Mouse (Mus musculus): Measurements from ENCODE around the gene Bbs9. TPM values are rescaled to one million over a fixed set of nuclear protein-coding genes. Genes with fewer than 3 reads are reported as not detected.

The Bbs9 gene
- total RNA-seq, 1 experiment: 10.3 TPM

GRCm38 (mm10) chr9:22627912-22628311 lies 152.4 kb downstream of the Bbs9 start:
- Histone ChIP-seq H3K27ac (ENCODE audit: insufficient read depth, low read depth, low read length, poor library complexity, severe bottlenecking) (no peak overlapping the region), H3K9me3 (ENCODE audit: control insufficient read depth, insufficient read depth, low read depth, low read length) (no peaks in the 10 kb centered on the region), H3K9ac (ENCODE audit: insufficient read depth, low read depth, low read length, poor library complexity, severe bottlenecking) (no peak overlapping the region), H3K4me3 (ENCODE audit: insufficient read depth in 1 of 2, low read depth in 1 of 2, low read length in 2 of 2, poor library complexity in 1 of 2, severe bottlenecking in 1 of 2) (no peak overlapping the region), H3K4me1 (ENCODE audit: control insufficient read depth in 2 of 2, insufficient read depth in 2 of 2, low read length in 2 of 2, poor library complexity in 1 of 2) (no peaks in the 10 kb centered on the region), H3K36me3 (ENCODE audit: control insufficient read depth, insufficient read depth, low read length, poor library complexity, severe bottlenecking) (no peaks in the 10 kb centered on the region)
- in situ Hi-C loops (cut with MboI; ENCODE audit: low sequenced_read_pairs in 2 of 2, unreplicated experiment in 2 of 2): no loop called here
- TF ChIP-seq ZC3H11A (IDR thresholded peaks at IDR 0.05; ENCODE audit: borderline replicate concordance, low read depth, low read length): no peak
- no peak for TF ChIP-seq CHD2 (IDR thresholded peaks at IDR 0.05; ENCODE audit: low read depth, low read length)
- TF ChIP-seq HCFC1 (IDR thresholded peaks at IDR 0.05; ENCODE audit: borderline replicate concordance, insufficient read depth, low read length): no peak
- no peak for DNase-seq (ENCODE audit: low read depth, low spot score)

GRCm38 (mm10) chr9:22632800-22633485 lies 157.4 kb downstream of the Bbs9 start:
- Histone ChIP-seq H3K9me3 (ENCODE audit: control insufficient read depth, insufficient read depth, low read depth, low read length) (no peaks in the 10 kb centered on the region), H3K9ac (ENCODE audit: insufficient read depth, low read depth, low read length, poor library complexity, severe bottlenecking) (no peak overlapping the region), H3K4me1 (ENCODE audit: control insufficient read depth in 2 of 2, insufficient read depth in 2 of 2, low read length in 2 of 2, poor library complexity in 1 of 2) (no peaks in the 10 kb centered on the region), H3K36me3 (ENCODE audit: control insufficient read depth, insufficient read depth, low read length, poor library complexity, severe bottlenecking) (no peaks in the 10 kb centered on the region), H3K27ac (ENCODE audit: insufficient read depth, low read depth, low read length, poor library complexity, severe bottlenecking) (no peak overlapping the region), H3K4me3 (ENCODE audit: insufficient read depth in 1 of 2, low read depth in 1 of 2, low read length in 2 of 2, poor library complexity in 1 of 2, severe bottlenecking in 1 of 2) (no peak overlapping the region)
- TF ChIP-seq MAFK (IDR thresholded peaks at IDR 0.05; ENCODE audit: insufficient read depth, low read depth, low read length) (no peak), CHD2 (IDR thresholded peaks at IDR 0.05; ENCODE audit: low read depth, low read length) (no peak), HCFC1 (IDR thresholded peaks at IDR 0.05; ENCODE audit: borderline replicate concordance, insufficient read depth, low read length) (no peak), ZNF384 (IDR thresholded peaks at IDR 0.05; ENCODE audit: low read depth, low read length) (no peak), ZC3H11A (IDR thresholded peaks at IDR 0.05; ENCODE audit: borderline replicate concordance, low read depth, low read length) (no peak)
- no peak for DNase-seq (ENCODE audit: low read depth, low spot score)
- in situ Hi-C loops (cut with MboI; ENCODE audit: low sequenced_read_pairs in 2 of 2, unreplicated experiment in 2 of 2): no loop called here

GRCm38 (mm10) chr9:22638502-22638901 lies 163.0 kb downstream of the Bbs9 start:
- Histone ChIP-seq H3K9me3 (ENCODE audit: control insufficient read depth, insufficient read depth, low read depth, low read length) (no peaks in the 10 kb centered on the region), H3K4me3 (ENCODE audit: insufficient read depth in 1 of 2, low read depth in 1 of 2, low read length in 2 of 2, poor library complexity in 1 of 2, severe bottlenecking in 1 of 2) (no peak overlapping the region), H3K9ac (ENCODE audit: insufficient read depth, low read depth, low read length, poor library complexity, severe bottlenecking) (no peak overlapping the region), H3K4me1 (ENCODE audit: control insufficient read depth in 2 of 2, insufficient read depth in 2 of 2, low read length in 2 of 2, poor library complexity in 1 of 2) (no peaks in the 10 kb centered on the region), H3K36me3 (ENCODE audit: control insufficient read depth, insufficient read depth, low read length, poor library complexity, severe bottlenecking) (no peaks in the 10 kb centered on the region), H3K27ac (ENCODE audit: insufficient read depth, low read depth, low read length, poor library complexity, severe bottlenecking) (no peak overlapping the region)
- TF ChIP-seq MAFK (IDR thresholded peaks at IDR 0.05; ENCODE audit: insufficient read depth, low read depth, low read length) (no peak), HCFC1 (IDR thresholded peaks at IDR 0.05; ENCODE audit: borderline replicate concordance, insufficient read depth, low read length) (no peak), ZC3H11A (IDR thresholded peaks at IDR 0.05; ENCODE audit: borderline replicate concordance, low read depth, low read length) (no peak), CHD2 (IDR thresholded peaks at IDR 0.05; ENCODE audit: low read depth, low read length) (no peak), ZNF384 (IDR thresholded peaks at IDR 0.05; ENCODE audit: low read depth, low read length) (no peak)
- in situ Hi-C loops (cut with MboI; ENCODE audit: low sequenced_read_pairs in 2 of 2, unreplicated experiment in 2 of 2): no loop called here
- no peak for DNase-seq (ENCODE audit: low read depth, low spot score)

- in situ Hi-C loops (cut with MboI; ENCODE audit: low sequenced_read_pairs in 2 of 2, unreplicated experiment in 2 of 2): no loop called here
- no peaks in the 10 kb centered on the region for H3K9me3 ChIP-seq (ENCODE audit: control insufficient read depth, insufficient read depth, low read depth, low read length)
- H3K36me3 ChIP-seq (ENCODE audit: control insufficient read depth, insufficient read depth, low read length, poor library complexity, severe bottlenecking): no peaks in the 10 kb centered on the region
- no peak overlapping the region for H3K27ac ChIP-seq (ENCODE audit: insufficient read depth, low read depth, low read length, poor library complexity, severe bottlenecking)
- TF ChIP-seq HCFC1 (IDR thresholded peaks at IDR 0.05; ENCODE audit: borderline replicate concordance, insufficient read depth, low read length) (no peak), CHD2 (IDR thresholded peaks at IDR 0.05; ENCODE audit: low read depth, low read length) (no peak), MAFK (IDR thresholded peaks at IDR 0.05; ENCODE audit: insufficient read depth, low read depth, low read length) (no peak), ZC3H11A (IDR thresholded peaks at IDR 0.05; ENCODE audit: borderline replicate concordance, low read depth, low read length) (no peak), ZNF384 (IDR thresholded peaks at IDR 0.05; ENCODE audit: low read depth, low read length) (no peak)
- no peak overlapping the region for H3K9ac ChIP-seq (ENCODE audit: insufficient read depth, low read depth, low read length, poor library complexity, severe bottlenecking)
- DNase-seq (ENCODE audit: low read depth, low spot score): no peak
- H3K4me3 ChIP-seq (ENCODE audit: insufficient read depth in 1 of 2, low read depth in 1 of 2, low read length in 2 of 2, poor library complexity in 1 of 2, severe bottlenecking in 1 of 2): no peak overlapping the region
- H3K4me1 ChIP-seq (ENCODE audit: control insufficient read depth in 2 of 2, insufficient read depth in 2 of 2, low read length in 2 of 2, poor library complexity in 1 of 2): no peaks in the 10 kb centered on the region
Observed at GRCm38 (mm10) chr9:22640683-22641431, 165.3 kb downstream of the Bbs9 start.

All from ES-E14 (cell line).